In genomic region chr9:106778319-106778718, GRCm38 (mm10) we compare ENCODE assay signal across 24 mouse cellular contexts.
"Had no signal": no experiment of that assay in that cellular context is flagged by ENCODE, and none has a peak within 500 bp of the region (broad histone marks: within the 10 kb centered on the region; RNA-seq: fewer than 3 reads in every experiment).

No protein-coding gene starts in this region.

- H3K9me3 ChIP-seq: limb, embryonic 10.5 days; limb, embryonic 13.5 days; liver, embryonic 12.5 days; liver, embryonic 15.5 days; lung, embryonic 15.5 days; megakaryocyte, embryonic 14.5 days; midbrain, embryonic 10.5 days; midbrain, embryonic 13.5 days; neural tube, embryonic 13.5 days had no signal

- H3K4me1 ChIP-seq: limb, embryonic 13.5 days; lung, embryonic 15.5 days; midbrain, embryonic 10.5 days; midbrain, embryonic 13.5 days; neural tube, embryonic 13.5 days had no signal

- H3K27me3 ChIP-seq: limb, embryonic 13.5 days; liver, embryonic 12.5 days; liver, embryonic 15.5 days; lung, embryonic 15.5 days; megakaryocyte, embryonic 14.5 days; midbrain, embryonic 13.5 days; neural tube, embryonic 13.5 days had no signal

- ATAC-seq: liver, embryonic 12.5 days; midbrain, embryonic 13.5 days; midbrain, embryonic 16.5 days had no signal

- H3K4me3 ChIP-seq: limb, embryonic 10.5 days; limb, embryonic 13.5 days; liver, embryonic 12.5 days; liver, embryonic 15.5 days; lung, embryonic 15.5 days; megakaryocyte, embryonic 14.5 days; midbrain, embryonic 10.5 days; midbrain, embryonic 13.5 days; myocyte; neural tube, embryonic 13.5 days had no signal

- DNase-seq: kidney, adult 18-20 months; kidney, adult 9 months; kidney, postnatal 14 days; kidney, postnatal 4 days; liver; lung, adult 18-20 months; lung, postnatal 10 days; lung, postnatal 4 days; retina, postnatal 1 day; right cerebral cortex, postnatal 25 days; thymus, adult 18-20 months; thymus, postnatal 36 days had no signal

- H3K36me3 ChIP-seq: limb, embryonic 13.5 days; liver, embryonic 12.5 days; liver, embryonic 15.5 days; lung, embryonic 15.5 days; midbrain, embryonic 13.5 days; neural tube, embryonic 13.5 days had no signal

- H3K9ac ChIP-seq: limb, embryonic 13.5 days; liver, embryonic 12.5 days; liver, embryonic 15.5 days; lung, embryonic 15.5 days; midbrain, embryonic 13.5 days; neural tube, embryonic 13.5 days had no signal

- H3K4me2 ChIP-seq: limb, embryonic 13.5 days; liver, embryonic 12.5 days; liver, embryonic 15.5 days; lung, embryonic 15.5 days; midbrain, embryonic 13.5 days; neural tube, embryonic 13.5 days had no signal

- H3K27ac ChIP-seq: limb, embryonic 10.5 days; limb, embryonic 13.5 days; liver, embryonic 12.5 days; liver, embryonic 15.5 days; lung, embryonic 15.5 days; midbrain, embryonic 10.5 days; midbrain, embryonic 13.5 days; neural tube, embryonic 13.5 days; stomach, postnatal 0 days had no signal
